17 mouse cellular contexts compared by ENCODE assay signal in the genomic region with DNA sequence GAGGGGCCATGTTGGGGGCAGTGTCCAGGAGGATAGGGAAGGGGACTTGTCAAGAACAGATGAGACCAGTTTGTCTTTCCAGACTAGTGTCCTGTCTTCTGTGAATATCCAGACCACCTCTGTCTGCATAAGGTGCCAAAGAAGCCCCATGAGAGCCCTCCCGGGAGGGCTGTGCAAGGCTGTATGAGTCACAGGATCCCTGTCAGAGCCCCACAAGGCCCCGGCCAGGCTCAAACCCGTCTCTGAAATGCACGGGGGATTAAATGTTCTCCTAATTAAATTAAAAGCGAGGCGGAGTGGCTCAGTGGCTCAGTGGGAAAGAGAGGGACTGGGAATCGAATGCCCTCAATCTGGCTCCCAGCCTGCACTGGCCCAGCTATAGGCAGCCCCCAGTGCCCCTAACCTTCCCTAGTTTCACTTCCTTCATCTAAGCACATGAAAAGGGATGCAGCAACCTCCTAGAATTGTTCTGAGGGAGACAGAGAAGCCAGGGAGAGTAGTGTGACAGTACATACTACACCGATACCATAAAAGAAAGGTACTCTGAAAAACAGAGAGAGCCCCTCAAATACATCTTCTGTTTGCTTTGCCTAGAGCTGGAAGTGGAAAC.
A peak's percentile ranks its signal among the peaks of the same experiment; 100 is the strongest.
DNase-seq lines count a peak whose midpoint lies in the region; ATAC-seq and TF ChIP-seq lines count a peak whose summit lies in the region.
"Had no signal": no experiment of that assay in that cellular context is flagged by ENCODE, and none has a peak within 500 bp of the region (broad histone marks: within the 10 kb centered on the region; RNA-seq: fewer than 3 reads in every experiment).

No protein-coding gene starts in this region.

- no peak for ATAC-seq in intestine, embryonic 14.5 days (replicated peaks; ENCODE audit: low FRiP score, low TSS enrichment, low read depth)
- no peak for ATAC-seq in intestine, postnatal 0 days
- 0 out of 2 replicates have a peak, but pooled peaks have one; percentile 62 for ATAC-seq in common myeloid progenitor, adult 5-6 weeks (replicated peaks; ENCODE audit: low read depth, poor library complexity, severe bottlenecking)
- 0 out of 2 replicates have a peak, but pooled peaks have one; percentile 36 for ATAC-seq in embryonic facial prominence, embryonic 15.5 days (ENCODE audit: insufficient number of reproducible peaks, low FRiP score, low TSS enrichment, low read depth)
- 0 out of 2 replicates have a peak, but pooled peaks have one; percentile 40 for ATAC-seq in megakaryocyte, adult 5-6 weeks (ENCODE audit: poor library complexity, severe bottlenecking)
- ATAC-seq: CD4-positive, CD25-positive, alpha-beta regulatory T cell, adult 4 months; hindbrain, embryonic 16.5 days; lung, postnatal 0 days had no signal

- H3K36me3 ChIP-seq in intestine, embryonic 14.5 days (ENCODE audit: control insufficient read depth, insufficient read depth, low read length) = no peaks in the 10 kb centered on the region
- peaks cover 12% of the 10 kb centered on the region; the same call in 1 of the 2 replicates for H3K36me3 ChIP-seq in intestine, postnatal 0 days (ENCODE audit: control insufficient read depth, insufficient read depth)
- H3K36me3 ChIP-seq in embryonic facial prominence, embryonic 15.5 days = no peaks in the 10 kb centered on the region

- no peaks in the 10 kb centered on the region for H3K27me3 ChIP-seq in intestine, embryonic 14.5 days (replicated peaks; ENCODE audit: control insufficient read depth, insufficient read depth, low read length)
- H3K27me3 ChIP-seq in intestine, postnatal 0 days (replicated peaks; ENCODE audit: control insufficient read depth, insufficient read depth, low read length) = no peaks in the 10 kb centered on the region
- H3K27me3 ChIP-seq in embryonic facial prominence, embryonic 15.5 days = no peaks in the 10 kb centered on the region
- H3K27me3 ChIP-seq: liver, embryonic 13.5 days had no signal

- no peak overlapping the region for H3K4me3 ChIP-seq in intestine, embryonic 14.5 days (ENCODE audit: low read depth, low read length)
- no peak overlapping the region for H3K4me3 ChIP-seq in intestine, postnatal 0 days (ENCODE audit: low read depth, low read length)
- no peak overlapping the region for H3K4me3 ChIP-seq in embryonic facial prominence, embryonic 15.5 days (replicated peaks)
- H3K4me3 ChIP-seq: left cerebral cortex, adult 2 months; liver, embryonic 13.5 days had no signal

- peaks cover 20% of the 10 kb centered on the region for H3K4me1 ChIP-seq in intestine, embryonic 14.5 days (replicated peaks; ENCODE audit: control insufficient read depth, insufficient read depth, low read length)
- no peaks in the 10 kb centered on the region; the same call in 1 of the 2 replicates for H3K4me1 ChIP-seq in intestine, postnatal 0 days (replicated peaks; ENCODE audit: control insufficient read depth, insufficient read depth, low read length)
- H3K4me1 ChIP-seq in embryonic facial prominence, embryonic 15.5 days = peaks cover 63% of the 10 kb centered on the region
- H3K4me1 ChIP-seq: liver, embryonic 13.5 days had no signal

- H3K27ac ChIP-seq in intestine, embryonic 14.5 days (ENCODE audit: low read depth) = peak overlapping the region; percentile 34
- no peak overlapping the region for H3K27ac ChIP-seq in intestine, postnatal 0 days (ENCODE audit: low read depth, low read length)
- peak overlapping the region; percentile 74 for H3K27ac ChIP-seq in embryonic facial prominence, embryonic 15.5 days (replicated peaks)
- H3K27ac ChIP-seq: left cerebral cortex, adult 2 months; liver, embryonic 13.5 days had no signal

- no peaks in the 10 kb centered on the region for H3K9me3 ChIP-seq in intestine, embryonic 14.5 days (ENCODE audit: control insufficient read depth, low read length)
- no peaks in the 10 kb centered on the region for H3K9me3 ChIP-seq in intestine, postnatal 0 days (ENCODE audit: control insufficient read depth)
- no peaks in the 10 kb centered on the region for H3K9me3 ChIP-seq in embryonic facial prominence, embryonic 15.5 days (replicated peaks)
- H3K9me3 ChIP-seq: liver, embryonic 13.5 days had no signal

- TF ChIP-seq CTCF in intestine, postnatal 0 days (IDR thresholded peaks at IDR 0.05; ENCODE audit: low read depth) = no peak

- no peak for DNase-seq in intestine, embryonic 14.5 days (ENCODE audit: low spot score)
- no peak for DNase-seq in kidney, postnatal 25 days
- DNase-seq in lung, postnatal 4 days = no peak
- DNase-seq: adrenal gland, postnatal 25 days; cerebellum, adult 9-11 months; embryo, embryonic 11 days; gastrocnemius, postnatal 14 days; liver, embryonic 13.5 days; thymus, adult 2 months had no signal

- H3K4me2 ChIP-seq in intestine, embryonic 14.5 days (ENCODE audit: low read length) = no peak overlapping the region
- no peak overlapping the region for H3K4me2 ChIP-seq in intestine, postnatal 0 days (replicated peaks; ENCODE audit: low read depth)
- no peak overlapping the region for H3K4me2 ChIP-seq in embryonic facial prominence, embryonic 15.5 days (replicated peaks)
- H3K4me2 ChIP-seq: liver, embryonic 13.5 days had no signal

- 46% methylated on average over 8 of the region's 8 CpGs for WGBS in intestine, embryonic 14.5 days
- WGBS in intestine, postnatal 0 days = 72% methylated on average over 8 of the region's 8 CpGs
- 30% methylated on average over 8 of the region's 8 CpGs for WGBS in embryonic facial prominence, embryonic 15.5 days

- H3K9ac ChIP-seq in intestine, embryonic 14.5 days (ENCODE audit: low read length) = no peak overlapping the region
- H3K9ac ChIP-seq in intestine, postnatal 0 days (ENCODE audit: low read depth, low read length) = no peak overlapping the region
- H3K9ac ChIP-seq in embryonic facial prominence, embryonic 15.5 days = no peak overlapping the region
- H3K9ac ChIP-seq: liver, embryonic 13.5 days had no signal

Comparison
In these comparisons a context has a peak if more than half of its experiments do, and no peak if none do; other contexts are left out.
1. ATAC-seq: peak in common myeloid progenitor, adult 5-6 weeks (single experiment), embryonic facial prominence, embryonic 15.5 days (single experiment) and megakaryocyte, adult 5-6 weeks (single experiment); none in intestine, embryonic 14.5 days (single experiment) and intestine, postnatal 0 days (single experiment).